Mouse (Mus musculus) spleen, postnatal 4 days (tissue): ENCODE measurements around the gene Miga2.

ENCODE experiments used
- DNase-seq, 2 experiments: peaks; one replicate each; pipeline ENCODE4 v3.0.0; 2022; ENCODE audit warnings: low spot score in 2 of 2

Gene Miga2

GRCm38 (mm10) chr2:30358533-30359531 is 5.2 kb upstream of the Miga2 start, which contains the start of gene Sh3glb2:
Sh3glb2 (minus strand) TSS chr2:30359337.
- DNase-seq = peak; percentile 86 to 95

GRCm38 (mm10) chr2:30360626-30361025 is 3.4 kb upstream of the Miga2 start:
- no peak for DNase-seq

GRCm38 (mm10) chr2:30362865-30363264 is 1.2 kb upstream of the Miga2 start:
- DNase-seq = no peak

- DNase-seq = no peak
These were observed 1.4 kb downstream of the Miga2 start for GRCm38 (mm10) chr2:30365281-30366069.

GRCm38 (mm10) chr2:30366203-30366602 is 2.2 kb downstream of the Miga2 start:
- DNase-seq = no peak

- DNase-seq = no peak
These were observed 7.5 kb downstream of the Miga2 start for GRCm38 (mm10) chr2:30371544-30371943.

GRCm38 (mm10) chr2:30372726-30373125 is 8.7 kb downstream of the Miga2 start:
- DNase-seq = no peak

GRCm38 (mm10) chr2:30375893-30376292 is 11.9 kb downstream of the Miga2 start:
- no peak for DNase-seq

- DNase-seq = no peak
These were observed 13.7 kb downstream of the Miga2 start for GRCm38 (mm10) chr2:30377721-30378120.

GRCm38 (mm10) chr2:30379307-30379706 is 15.3 kb downstream of the Miga2 start:
- no peak for DNase-seq

- no peak for DNase-seq
These were observed 16.7 kb downstream of the Miga2 start for GRCm38 (mm10) chr2:30380564-30381376.

GRCm38 (mm10) chr2:30381377-30381725 is 17.3 kb downstream of the Miga2 start:
- peak in 1 of 2 experiments; percentile 32 for DNase-seq

- no peak for DNase-seq
These were observed 20.8 kb downstream of the Miga2 start for GRCm38 (mm10) chr2:30384814-30385213.

GRCm38 (mm10) chr2:30385591-30385990 is 21.6 kb downstream of the Miga2 start:
- no peak for DNase-seq

- DNase-seq = no peak
These were observed 22.9 kb downstream of the Miga2 start for GRCm38 (mm10) chr2:30386913-30387312.

GRCm38 (mm10) chr2:30389000-30389399 is 25.0 kb downstream of the Miga2 start:
- DNase-seq = no peak

GRCm38 (mm10) chr2:30392114-30392576 is 28.1 kb downstream of the Miga2 start, which contains the start of gene Dolpp1:
Dolpp1 (plus strand) TSS chr2:30392254.
- peak; percentile 95 to 97 for DNase-seq

- DNase-seq = peak; percentile 44 to 91
These were observed 28.7 kb downstream of the Miga2 start for GRCm38 (mm10) chr2:30392577-30393369.

GRCm38 (mm10) chr2:30393370-30393656 is 29.3 kb downstream of the Miga2 start:
- DNase-seq = no peak

GRCm38 (mm10) chr2:30395757-30396156 is 31.7 kb downstream of the Miga2 start:
- no peak for DNase-seq

GRCm38 (mm10) chr2:30396246-30396645 is 32.2 kb downstream of the Miga2 start:
- DNase-seq = no peak
